Mouse (Mus musculus) gastrocnemius, postnatal 4 days (tissue): Measurements from ENCODE around the gene Slc15a2. TPM values are rescaled to one million over a fixed set of nuclear protein-coding genes. Genes with fewer than 3 reads are reported as not detected.

Experiments used
- DNase-seq, 2 experiments: peaks; one replicate each; pipeline ENCODE4 v3.0.0; 2021 to 2022; ENCODE audit warnings: low spot score in 2 of 2, mixed read lengths in 2 of 2
- long read RNA-seq, 2 experiments: library from polyadenylated mRNA; stranded (forward); transcript quantifications; one replicate each; pipeline ENCODE4 v2.0.0; 2021
- total RNA-seq, 2 experiments: library from RNA; stranded (reverse); gene quantifications; 2 replicates each; pipeline ENCODE4 v1.2.3; 2021

The Slc15a2 gene
- 1 to 10 TPM; 1.2 to 2.0 TPM for total RNA-seq
- long read RNA-seq, experiment 1, partial matches to known transcripts: 0 of 1 reads
- long read RNA-seq, experiment 1, other reads (novel, unspliced or antisense): 1 of 1 reads
- long read RNA-seq, experiment 2, partial matches to known transcripts: 0 of 1 reads
- long read RNA-seq, experiment 2, other reads (novel, unspliced or antisense): 1 of 1 reads

DNA sequence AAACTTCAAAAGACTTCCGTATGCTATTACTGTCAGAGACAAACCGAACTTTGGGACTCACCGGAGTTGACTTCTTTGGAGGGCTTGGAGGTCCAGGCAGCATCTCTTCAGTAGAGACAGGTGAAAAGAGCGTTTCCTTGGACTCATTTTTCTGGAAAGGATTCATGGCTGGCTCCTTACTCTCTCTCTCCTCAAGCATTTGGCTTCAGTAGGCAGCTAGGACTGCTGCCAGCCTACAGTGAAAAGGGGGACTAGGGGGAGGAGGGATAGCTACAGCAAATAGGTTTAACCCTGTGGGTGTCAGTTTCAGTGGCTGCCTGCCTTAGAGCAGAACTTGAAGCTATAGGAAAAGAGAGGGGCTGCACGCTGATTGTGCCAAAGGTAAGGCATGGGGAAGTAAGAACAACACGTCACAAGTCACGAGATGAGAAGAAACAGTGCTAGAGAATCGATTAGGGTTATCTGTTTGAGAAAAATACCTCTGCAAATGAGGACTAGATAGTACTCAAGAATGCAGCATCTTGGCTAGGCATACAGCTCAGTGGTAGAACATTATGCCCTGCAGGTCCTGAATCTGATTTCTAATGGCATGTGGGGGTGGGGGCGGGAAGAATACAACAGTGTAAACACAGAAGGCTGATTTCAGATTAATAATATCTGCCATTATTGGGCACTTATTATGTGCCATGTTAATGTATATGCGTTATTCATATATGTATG is at the start of gene Slc15a2:
Gene Slc15a2, minus strand, starts transcription at position 369 of the 720 bp plus-strand sequence.
- DNase-seq: no peak

DNA sequence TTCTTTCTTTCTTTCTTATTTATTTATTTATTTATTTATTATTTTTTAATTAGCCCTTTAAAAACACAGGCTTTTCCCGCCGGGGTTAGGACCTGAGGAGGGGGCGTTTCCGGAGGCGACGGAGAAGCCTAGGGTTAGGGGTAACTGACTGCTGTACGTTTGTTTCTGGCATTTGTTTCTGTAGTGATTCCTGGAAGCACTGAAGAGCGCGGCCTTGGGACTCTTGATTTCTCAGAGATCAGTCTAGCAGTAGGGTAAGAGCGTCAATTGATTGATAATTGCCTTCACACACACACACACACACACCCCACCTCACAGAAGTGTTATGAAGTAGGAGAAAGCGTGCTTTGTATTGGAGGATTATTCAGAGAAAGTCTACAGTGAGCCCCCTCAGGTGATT is 44.1 kb upstream of the Slc15a2 start:
- no peak for DNase-seq

DNA sequence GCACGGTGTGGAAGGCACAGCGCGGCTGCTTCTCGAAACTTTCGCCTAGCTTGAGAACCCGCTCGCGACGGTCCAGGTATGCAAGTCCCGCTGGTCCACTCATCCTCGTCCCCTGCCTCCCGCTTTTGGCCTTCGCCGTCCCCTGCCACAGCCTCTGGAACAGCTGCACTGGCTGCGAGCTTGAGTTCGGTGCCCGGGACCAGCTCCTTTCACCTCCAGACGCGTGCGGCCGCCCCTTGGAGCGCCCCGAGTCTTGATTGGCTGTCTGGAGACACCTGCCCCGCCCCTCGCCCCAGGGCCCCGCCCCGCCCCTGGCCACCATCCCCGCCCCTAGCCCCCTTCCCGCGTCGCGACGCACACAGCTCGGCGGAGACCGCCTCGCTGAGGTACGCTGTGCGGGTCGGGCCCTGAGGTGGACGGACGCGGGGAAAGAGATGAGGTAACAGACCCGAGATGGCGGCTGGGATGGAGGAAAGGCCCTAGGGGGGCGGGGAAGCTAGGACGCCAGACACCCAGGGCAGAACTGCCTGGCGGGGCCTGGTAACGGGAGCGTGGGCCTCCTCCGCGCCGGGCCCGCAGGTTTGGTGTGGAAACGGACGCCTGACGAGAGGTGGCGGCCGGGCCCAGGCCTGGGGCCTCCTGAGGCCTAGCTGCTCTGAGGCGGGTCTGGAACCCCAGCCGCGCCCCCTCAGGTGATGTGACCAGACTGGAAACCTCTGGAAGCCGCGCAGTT is 43.5 kb upstream of the Slc15a2 start, which contains the start of gene Iqcb1:
Gene Iqcb1, plus strand, starts transcription at position 332 of the 733 bp plus-strand sequence.
- peak; percentile 59 to 82 for DNase-seq

DNA sequence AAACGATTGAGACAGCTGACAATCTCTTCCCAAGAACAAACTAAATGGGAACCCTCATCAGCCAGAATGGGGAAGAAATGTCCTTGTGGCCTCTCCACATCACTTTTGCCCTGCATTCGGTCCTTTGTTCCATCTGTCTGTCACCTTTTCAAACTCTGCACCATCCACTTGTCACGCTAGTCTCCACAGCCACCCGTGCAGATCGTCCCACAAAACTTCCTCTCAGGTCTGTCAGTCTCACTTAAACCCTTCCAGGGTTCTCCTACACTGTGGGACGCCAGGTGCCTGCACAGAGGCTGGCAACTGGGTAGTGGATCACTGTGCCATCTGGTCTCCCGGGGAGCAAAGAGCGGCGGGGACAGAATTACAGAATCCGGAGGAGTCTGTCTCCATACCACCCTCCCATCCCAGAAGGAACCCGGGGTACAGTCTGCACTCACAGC is 42.9 kb upstream of the Slc15a2 start:
- no peak for DNase-seq

DNA sequence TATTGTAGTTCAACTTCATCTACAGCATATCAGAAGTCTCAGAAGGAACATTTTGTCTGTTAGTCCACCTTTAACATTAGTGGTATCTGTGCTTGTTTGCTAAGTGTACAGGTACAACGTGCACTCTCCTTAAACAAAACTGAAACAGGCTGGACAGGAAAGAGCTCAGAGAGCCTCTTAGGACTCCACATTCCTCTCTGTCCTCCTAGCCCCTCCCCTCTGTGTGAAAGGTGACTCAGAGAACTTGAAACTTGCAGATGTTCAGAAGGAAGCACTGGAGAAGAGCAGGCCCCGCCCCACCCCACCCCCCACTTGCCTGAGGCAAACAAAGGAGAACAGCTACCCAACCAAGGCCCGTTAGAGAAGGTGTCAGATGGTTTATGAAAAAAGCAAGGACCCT is 36.7 kb upstream of the Slc15a2 start:
- no peak for DNase-seq

DNA sequence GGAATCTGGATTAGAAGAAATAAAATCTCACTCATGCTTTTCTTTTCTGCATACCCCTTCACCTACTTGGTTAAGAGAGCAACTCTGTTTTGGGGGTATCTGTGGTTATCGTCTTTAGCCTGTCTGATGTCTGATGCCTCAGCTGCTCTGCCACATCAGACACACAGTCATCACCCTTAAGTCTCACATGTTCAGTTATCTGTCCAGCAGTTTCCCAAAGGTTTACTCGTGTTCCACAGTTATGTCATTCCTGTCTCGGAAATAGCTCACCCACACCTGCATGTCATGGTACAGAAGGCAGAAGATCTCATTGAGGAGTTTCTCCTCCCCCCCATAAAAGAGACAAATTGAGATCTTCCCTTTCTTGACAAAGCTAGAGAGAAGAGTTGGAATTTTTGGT is 36.0 kb upstream of the Slc15a2 start:
- DNase-seq: no peak

- no peak for DNase-seq
Observed at GRCm38 (mm10) chr16:36820016-36820415, 35.3 kb upstream of the Slc15a2 start.

- DNase-seq: peak; percentile 18 to 53
Observed at GRCm38 (mm10) chr16:36817321-36817926, 32.7 kb upstream of the Slc15a2 start.

DNA sequence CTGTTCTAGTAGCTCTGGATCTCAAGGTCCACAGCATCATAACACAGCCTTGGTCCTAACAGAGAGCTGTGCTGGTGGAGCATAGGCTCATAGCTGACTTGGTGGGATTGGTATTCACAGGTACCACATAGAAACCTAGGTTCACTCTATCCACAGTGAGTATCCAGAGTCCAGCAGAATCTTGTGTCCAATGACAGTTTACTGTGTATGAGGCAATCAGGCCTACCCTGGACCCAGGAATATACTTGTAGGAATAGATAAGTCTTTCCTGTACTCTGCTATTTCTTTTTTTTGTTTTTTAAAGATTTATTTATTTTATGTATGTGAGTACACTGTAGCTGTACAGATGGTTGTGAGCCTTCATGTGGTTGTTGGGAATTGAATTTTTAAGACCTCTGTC is 32.2 kb upstream of the Slc15a2 start:
- DNase-seq: no peak

DNA sequence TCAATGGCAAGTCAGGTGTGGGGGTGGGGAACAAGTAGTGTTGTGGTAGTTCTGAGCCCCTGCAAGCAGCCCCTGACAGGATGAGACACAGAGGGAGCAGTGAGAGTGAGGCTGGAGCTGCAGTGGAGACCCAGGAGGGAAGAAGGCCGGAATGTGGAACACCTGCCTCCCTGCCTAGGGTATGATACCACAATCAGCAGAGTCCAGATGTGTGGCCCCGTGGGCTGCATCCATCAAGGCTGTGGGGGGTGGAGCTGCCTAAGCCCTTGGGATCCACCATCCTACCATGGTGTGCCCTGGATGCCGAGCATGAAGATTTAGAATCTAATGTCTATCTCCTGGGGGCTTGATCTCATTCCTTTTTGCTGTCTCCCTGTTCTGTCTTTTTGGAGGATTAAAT is 28.9 kb upstream of the Slc15a2 start:
- DNase-seq: no peak

DNA sequence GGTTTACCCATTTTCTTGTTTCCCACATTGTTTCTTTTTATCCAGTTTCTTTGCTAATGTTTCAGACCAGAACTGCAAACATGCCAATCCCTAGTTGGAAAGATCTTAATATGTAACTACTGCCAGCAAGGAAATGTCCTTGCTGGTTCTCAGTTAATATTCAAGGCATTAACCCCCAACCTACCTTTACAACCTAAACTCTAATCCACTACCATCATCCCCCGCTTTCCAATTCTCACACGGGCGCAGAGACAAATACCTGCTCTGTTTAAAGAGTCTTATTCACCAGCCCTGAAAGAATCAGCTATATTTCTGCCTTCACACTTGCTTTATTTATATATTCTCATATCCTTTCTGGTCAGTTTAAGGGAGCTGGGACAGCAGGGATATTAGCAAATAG is 23.9 kb upstream of the Slc15a2 start:
- DNase-seq: no peak

DNA sequence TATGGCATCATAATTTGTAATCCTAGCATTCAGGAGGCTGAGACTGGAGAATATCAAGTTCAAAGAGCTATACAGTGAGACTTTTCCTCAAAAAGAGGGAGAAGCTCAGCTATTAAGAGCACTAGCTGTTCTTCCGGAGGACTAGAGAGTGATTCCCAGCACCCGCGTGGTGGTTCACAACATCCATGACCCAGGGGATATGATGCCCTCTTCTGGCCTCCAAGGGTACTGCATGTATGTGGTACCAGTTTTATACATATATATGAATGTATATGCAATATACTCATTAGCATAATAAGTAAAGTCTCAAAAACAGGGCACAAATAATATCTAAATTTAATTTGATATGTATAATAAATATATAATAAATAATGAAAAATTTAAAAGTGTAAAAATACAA is 17.6 kb upstream of the Slc15a2 start:
- no peak for DNase-seq

DNA sequence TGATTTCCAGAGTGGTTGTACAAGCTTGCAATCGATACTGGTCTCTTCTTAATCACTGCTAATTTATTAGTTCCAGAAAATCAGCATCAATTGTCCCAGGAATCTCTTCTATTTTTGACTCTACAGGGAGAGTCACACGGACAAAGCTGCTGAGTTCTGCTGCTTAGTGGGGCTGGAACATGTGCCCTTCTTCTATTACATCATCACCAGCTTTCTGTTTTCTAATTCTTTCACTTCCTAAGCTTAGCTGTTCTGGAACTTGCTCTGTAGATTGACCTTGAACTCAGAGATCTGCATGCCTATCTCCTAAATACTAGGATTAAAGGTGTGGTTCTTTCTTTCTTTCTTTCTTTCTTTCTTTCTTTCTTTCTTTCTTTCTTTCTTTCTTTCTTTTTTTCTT is 13.6 kb upstream of the Slc15a2 start:
- no peak for DNase-seq

GRCm38 (mm10) chr16:36794976-36795375 is 10.2 kb upstream of the Slc15a2 start:
- DNase-seq: no peak

GRCm38 (mm10) chr16:36790166-36790565 is 5.4 kb upstream of the Slc15a2 start:
- DNase-seq: no peak

DNA sequence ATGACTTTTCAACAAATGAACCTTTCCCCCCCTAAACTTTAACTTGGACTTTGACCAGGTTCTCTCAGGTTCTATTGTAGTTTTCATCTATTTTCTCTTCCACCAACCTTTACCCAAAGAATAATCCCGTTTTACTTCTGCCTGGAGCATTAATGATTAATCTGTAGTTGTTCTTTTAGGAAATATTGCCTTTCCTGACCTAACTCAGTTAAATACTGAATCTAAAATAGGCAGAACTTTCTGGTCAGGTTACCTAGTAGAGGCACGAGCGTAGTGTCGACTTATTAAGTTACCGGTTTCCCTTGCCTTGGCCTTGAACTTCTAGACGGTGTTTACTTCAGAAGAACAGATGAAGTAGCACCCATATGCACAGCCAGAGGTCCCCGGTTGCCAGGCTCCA is 1.7 kb upstream of the Slc15a2 start:
- no peak for DNase-seq

- no peak for DNase-seq
Observed at GRCm38 (mm10) chr16:36784146-36784545, 616 bp downstream of the Slc15a2 start.

- DNase-seq: no peak
Observed at GRCm38 (mm10) chr16:36775658-36776057, 9.1 kb downstream of the Slc15a2 start.

DNA sequence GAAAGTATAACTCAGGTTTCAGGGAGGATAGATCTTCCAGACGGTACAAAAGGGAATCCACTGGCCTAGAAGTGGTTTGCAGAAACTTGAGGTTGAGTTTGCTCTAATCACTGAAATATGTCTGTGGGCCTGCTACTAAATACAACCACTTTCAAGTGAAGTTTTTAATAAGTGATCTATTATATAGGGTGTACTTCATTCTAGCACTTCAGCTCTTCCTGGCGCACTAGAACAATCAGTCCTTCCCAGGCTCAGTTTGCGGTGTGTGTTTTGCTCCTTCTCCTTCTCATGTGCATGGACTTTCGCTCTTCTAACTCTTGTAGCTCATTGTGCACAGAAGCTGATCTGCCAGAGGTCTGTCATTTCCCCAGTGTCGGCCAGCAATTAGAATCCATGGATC is 11.8 kb downstream of the Slc15a2 start:
- no peak for DNase-seq

DNA sequence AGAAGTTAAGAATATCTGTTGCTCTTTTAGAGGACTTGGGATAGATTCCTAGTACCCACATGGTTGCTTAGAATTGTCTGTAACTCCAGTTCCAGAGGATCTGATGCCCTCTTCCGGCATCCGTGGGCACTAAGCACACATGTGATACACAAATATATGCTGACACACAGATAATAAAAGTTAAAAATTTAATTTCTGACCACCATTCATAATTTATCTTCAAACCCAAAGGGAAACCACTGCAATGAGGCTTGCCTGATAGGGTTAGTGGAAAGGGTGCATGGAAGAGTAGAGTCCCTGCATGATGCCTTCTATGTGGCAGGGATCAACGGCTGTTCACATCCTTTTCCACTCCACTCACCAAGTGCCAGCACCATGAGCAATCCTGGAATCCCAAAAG is 13.1 kb downstream of the Slc15a2 start:
- DNase-seq: no peak

GRCm38 (mm10) chr16:36771244-36771643 is 13.5 kb downstream of the Slc15a2 start:
- DNase-seq: no peak

DNA sequence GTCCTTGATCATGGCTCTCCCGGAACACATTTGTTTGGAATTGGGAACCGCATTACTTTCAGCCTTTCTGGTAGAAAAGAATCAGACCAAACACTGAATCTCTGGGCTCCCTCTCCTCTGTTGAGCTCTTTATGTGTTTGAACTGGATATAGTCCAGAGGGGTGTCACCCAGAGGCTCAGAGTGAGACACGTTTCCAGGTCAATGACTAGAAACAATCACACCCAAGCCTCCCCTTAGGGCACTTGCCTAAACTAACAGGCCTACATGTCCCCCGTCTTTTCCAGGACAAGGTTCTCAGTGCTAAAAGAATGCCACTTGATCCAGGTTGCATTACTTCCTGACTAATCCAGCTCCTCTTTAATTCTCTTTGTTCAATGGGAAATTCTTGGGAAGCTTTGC is 13.9 kb downstream of the Slc15a2 start:
- no peak for DNase-seq
